Mouse (Mus musculus): ENCODE measurements around the gene Ldhc.
A peak's percentile ranks its signal among the peaks of the same experiment; 100 is the strongest.
"Not testable (repeated sequence)": the region's sequence is repeated elsewhere in the genome, so short reads cannot be mapped to it uniquely, and the experiment has no call there.

Gene Ldhc

DNA sequence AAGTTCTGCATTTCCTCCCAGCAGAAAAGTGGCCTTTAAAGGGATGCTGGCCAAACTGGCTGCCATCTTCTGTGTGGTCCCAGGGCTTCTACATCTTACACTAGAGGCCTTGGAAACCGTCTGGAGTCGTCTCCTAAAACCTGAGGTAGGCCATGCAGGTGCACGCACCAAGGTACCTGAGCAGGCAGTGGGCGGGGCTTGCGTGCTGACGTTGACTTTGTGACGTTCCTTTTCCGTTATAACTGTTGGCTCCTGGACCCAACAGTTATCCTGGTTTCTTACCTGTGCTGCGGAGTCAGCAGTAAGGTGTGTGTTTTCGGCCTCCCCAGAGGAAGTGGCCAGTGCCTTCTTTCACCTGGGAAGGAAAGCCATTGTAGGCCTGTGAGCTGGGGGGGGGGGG is at the start of gene Ldhc:
TSS of gene Ldhc (plus strand) at position 208 of the 400 bp plus-strand sequence.
- no peak for DNase-seq

- no peak for DNase-seq
Observed at GRCm38 (mm10) chr7:46814012-46814411, 47.0 kb upstream of the Ldhc start.

- peak; percentile 66 for DNase-seq
Observed at GRCm38 (mm10) chr7:46820876-46821632, 39.9 kb upstream of the Ldhc start.

DNA sequence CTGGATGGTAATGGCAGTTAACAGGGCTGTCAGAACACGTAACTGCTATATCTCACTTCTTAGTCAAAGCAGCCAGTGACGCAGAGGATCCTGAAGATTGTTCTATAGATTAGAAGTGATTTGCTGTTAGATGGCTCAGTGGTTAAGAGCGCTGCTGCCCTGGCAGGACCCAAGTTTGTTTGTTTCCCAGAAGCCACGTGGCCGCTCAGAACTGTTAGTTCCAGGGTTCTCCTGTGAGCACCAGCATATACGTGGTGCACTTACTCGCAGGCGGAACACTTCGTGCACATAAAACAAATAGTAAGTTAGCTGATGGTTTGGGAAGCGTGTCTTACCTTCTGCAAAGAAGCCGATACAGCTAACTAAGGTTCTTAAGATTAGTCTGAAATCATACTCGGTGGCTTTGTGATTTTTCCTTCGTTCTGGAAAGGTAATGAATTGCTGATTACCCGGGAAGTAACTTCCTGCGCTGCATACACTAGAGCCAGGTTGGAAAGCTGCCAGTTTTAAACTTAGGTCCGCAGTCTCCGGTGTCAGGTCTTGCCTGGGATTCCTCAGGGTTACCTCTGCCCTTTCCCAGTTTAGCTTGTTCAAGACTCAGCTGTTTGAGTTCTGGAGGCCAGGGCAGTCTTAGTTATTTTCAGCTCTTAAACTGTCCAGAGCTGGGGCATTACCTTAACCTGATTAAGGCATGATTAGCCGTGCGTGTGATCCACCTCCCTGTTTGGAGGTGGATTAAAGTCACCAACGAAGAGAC is 33.8 kb upstream of the Ldhc start:
- peak; percentile 84 for DNase-seq

- DNase-seq: no peak
Observed at GRCm38 (mm10) chr7:46827803-46828184, 33.2 kb upstream of the Ldhc start.

- DNase-seq: peak; percentile 55
Observed at GRCm38 (mm10) chr7:46829911-46830310, 31.1 kb upstream of the Ldhc start.

GRCm38 (mm10) chr7:46830799-46831590 is 30.0 kb upstream of the Ldhc start:
- DNase-seq: no peak

DNA sequence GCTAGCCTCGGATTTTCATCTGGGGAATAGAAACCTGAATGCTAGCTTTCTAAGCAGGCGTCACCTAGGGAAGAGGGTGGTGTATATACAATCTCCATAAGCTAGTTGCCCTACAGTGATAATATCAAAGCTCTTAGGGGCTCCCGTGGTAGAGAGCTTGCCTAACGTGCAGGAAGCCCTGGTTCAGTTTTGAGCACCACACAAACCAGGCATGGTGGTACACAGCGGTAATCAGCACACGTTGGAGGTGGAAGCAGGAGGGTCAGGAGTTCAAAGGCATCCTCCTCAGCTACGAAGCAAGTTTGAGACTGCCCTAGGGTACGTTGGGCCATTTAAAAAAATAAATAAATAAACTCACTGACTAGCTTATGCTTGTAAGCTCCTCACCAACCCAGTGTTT is 29.3 kb upstream of the Ldhc start:
- no peak for DNase-seq

- DNase-seq: not testable (repeated sequence)
Observed at GRCm38 (mm10) chr7:46832112-46832810, 28.7 kb upstream of the Ldhc start.

DNA sequence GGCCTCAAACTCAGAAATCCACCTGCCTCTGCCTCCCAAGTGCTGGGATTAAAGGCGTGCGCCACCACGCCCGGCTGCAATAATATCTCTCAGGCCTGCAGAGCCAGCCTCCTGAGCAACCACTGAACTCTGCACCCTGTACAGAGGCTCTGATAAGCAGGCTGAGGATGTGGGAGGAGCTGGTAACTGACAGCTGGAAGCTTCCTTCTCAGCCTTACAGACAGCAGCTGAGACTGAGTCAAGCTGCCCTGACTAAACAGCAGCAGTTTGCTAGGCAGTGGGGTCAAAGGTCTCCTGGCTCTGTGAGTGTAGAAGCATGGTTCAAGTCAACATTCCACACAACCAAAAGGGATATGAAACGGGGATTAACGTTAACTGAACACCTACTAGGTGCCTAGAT is 27.7 kb upstream of the Ldhc start:
- peak; percentile 92 for DNase-seq

GRCm38 (mm10) chr7:46833670-46834255 is 27.2 kb upstream of the Ldhc start:
- DNase-seq: no peak

- no peak for DNase-seq
Observed at GRCm38 (mm10) chr7:46834994-46835610, 25.9 kb upstream of the Ldhc start.

- DNase-seq: no peak
Observed at GRCm38 (mm10) chr7:46836357-46836756, 24.6 kb upstream of the Ldhc start.

GRCm38 (mm10) chr7:46837073-46837472 is 23.9 kb upstream of the Ldhc start:
- DNase-seq: no peak

GRCm38 (mm10) chr7:46838104-46838671 is 22.8 kb upstream of the Ldhc start:
- peak; percentile 72 for DNase-seq

- DNase-seq: peak; percentile 93
Observed at GRCm38 (mm10) chr7:46838891-46839302, 22.1 kb upstream of the Ldhc start.

GRCm38 (mm10) chr7:46839446-46839845 is 21.6 kb upstream of the Ldhc start:
- peak; percentile 83 for DNase-seq

GRCm38 (mm10) chr7:46839861-46840260 is 21.1 kb upstream of the Ldhc start:
- DNase-seq: no peak

DNA sequence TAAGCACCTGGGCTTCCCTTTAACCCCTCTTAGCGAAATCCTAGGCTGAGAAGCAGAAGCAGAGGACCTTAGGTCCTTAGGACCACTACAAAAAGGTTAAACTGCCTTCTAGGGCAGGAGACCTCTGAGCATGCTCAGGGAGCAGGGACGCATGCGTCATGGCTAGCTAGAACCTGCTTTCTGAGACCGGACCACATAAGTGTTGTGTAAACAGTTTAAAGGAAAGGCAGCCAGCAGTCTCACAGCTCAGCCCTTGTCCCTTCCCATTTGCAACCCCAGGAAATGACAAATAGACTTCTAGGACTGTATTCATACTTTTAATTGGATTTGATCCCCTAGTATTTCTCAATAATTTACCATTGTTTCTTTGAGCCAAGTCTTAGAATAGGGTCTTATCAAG is 20.7 kb upstream of the Ldhc start:
- DNase-seq: no peak

DNA sequence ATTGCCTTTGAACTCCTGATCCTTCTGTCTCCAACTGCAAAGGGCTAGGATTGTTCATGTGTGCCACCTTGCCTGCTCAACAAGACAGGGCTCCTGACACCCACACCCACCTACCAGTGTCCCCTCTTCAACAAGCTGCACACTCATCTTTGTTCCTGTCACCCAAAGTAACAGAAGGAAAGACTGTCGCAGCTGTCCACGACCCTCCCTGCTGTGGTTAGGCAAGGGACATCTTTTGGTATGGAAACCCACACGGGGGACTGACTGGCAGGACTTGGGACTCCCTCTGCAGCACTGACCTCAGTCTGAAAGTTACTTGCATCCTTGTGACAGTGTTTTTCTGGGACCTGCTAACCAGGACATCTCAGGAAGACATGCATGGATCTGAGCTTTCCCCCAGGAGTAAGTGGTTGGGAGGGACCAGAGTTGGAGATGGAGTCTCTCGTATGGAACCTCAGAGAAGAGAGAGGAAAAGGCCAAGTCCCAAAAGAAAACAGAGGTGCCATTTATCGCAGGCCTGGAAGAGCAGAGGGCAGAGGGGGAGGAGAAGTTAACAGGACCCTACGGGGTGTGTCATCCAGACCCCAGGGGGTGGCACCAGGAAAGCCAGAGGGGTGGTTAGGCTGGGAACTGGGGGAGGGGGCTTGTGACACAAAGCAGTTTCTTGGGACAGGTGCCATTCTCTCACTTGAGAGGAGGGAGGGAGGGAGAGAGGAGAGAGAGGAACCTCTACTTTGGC is 20.0 kb upstream of the Ldhc start, which contains the start of gene Ldha:
TSS of gene Ldha (plus strand) at position 689 of the 739 bp plus-strand sequence.
- no peak for DNase-seq

GRCm38 (mm10) chr7:46842278-46842677 is 18.7 kb upstream of the Ldhc start:
- DNase-seq: no peak
